Comparison of ENCODE assay signal across 7 mouse cellular contexts in genomic region chr11:106976194-106976593, GRCm38 (mm10). TPM values are rescaled to one million over a fixed set of nuclear protein-coding genes. Genes with fewer than 3 reads are reported as not detected.
A peak's percentile ranks its signal among the peaks of the same experiment; 100 is the strongest.
DNase-seq lines count a peak whose midpoint lies in the region; ATAC-seq and TF ChIP-seq lines count a peak whose summit lies in the region.

No protein-coding gene starts in this region.

- WGBS in lung, embryonic 14.5 days: 54% methylated on average over 8 of the region's 8 CpGs

- no peak for TF ChIP-seq POLR2A in bone marrow macrophage, adult 2 months (IDR thresholded peaks at IDR 0.05; ENCODE audit: borderline replicate concordance, low read depth, low read length)

- no peak overlapping the region for H3K27ac ChIP-seq in bone marrow macrophage, adult 2 months (ENCODE audit: insufficient read depth, low read depth, low read length)
- peak overlapping the region; percentile 75 for H3K27ac ChIP-seq in lung, embryonic 14.5 days (ENCODE audit: low read depth)

- H3K9ac ChIP-seq in lung, embryonic 14.5 days: no peak overlapping the region; the same call in 1 of the 2 replicates

- no peaks in the 10 kb centered on the region for H3K9me3 ChIP-seq in lung, embryonic 14.5 days (ENCODE audit: low read depth, low read length)

- ATAC-seq in lung, embryonic 14.5 days (ENCODE audit: insufficient read depth): peak; percentile 86

- peak; percentile 74 for DNase-seq in adrenal gland, adult 2 months
- peak; percentile 89 for DNase-seq in heart, postnatal 4 days
- DNase-seq in lung, embryonic 14.5 days: peak; percentile 90
- no peak for DNase-seq in thymus, postnatal 14 days
- no peak for DNase-seq in embryo, embryonic 10.5 days (ENCODE audit: low spot score)
- no peak for DNase-seq in cerebellum, adult 9-11 months

- H3K27me3 ChIP-seq in lung, embryonic 14.5 days (ENCODE audit: insufficient read depth, low read length): no peaks in the 10 kb centered on the region

- 0 out of 2 replicates have a peak, but pooled peaks have one; percentile 6 for TF ChIP-seq CTCF in bone marrow macrophage, adult 2 months (IDR thresholded peaks at IDR 0.05; ENCODE audit: low read depth, low read length)
- TF ChIP-seq CTCF in lung, embryonic 14.5 days (IDR thresholded peaks at IDR 0.05; ENCODE audit: low read depth): 0 out of 2 replicates have a peak, but pooled peaks have one; percentile 9

- no peaks in the 10 kb centered on the region for H3K36me3 ChIP-seq in lung, embryonic 14.5 days (ENCODE audit: insufficient read depth)

- H3K4me2 ChIP-seq in lung, embryonic 14.5 days: 0 out of 2 replicates have a peak overlapping the region, but pooled peaks have one; percentile 31

- no peak overlapping the region for H3K4me3 ChIP-seq in bone marrow macrophage, adult 2 months (ENCODE audit: insufficient read depth, low read length)
- H3K4me3 ChIP-seq in lung, embryonic 14.5 days (ENCODE audit: low read depth, low read length): no peak overlapping the region

- peaks cover 25% of the 10 kb centered on the region for H3K4me1 ChIP-seq in bone marrow macrophage, adult 2 months (ENCODE audit: control insufficient read depth, insufficient read depth, low read length)
- H3K4me1 ChIP-seq in lung, embryonic 14.5 days (ENCODE audit: insufficient read depth): peaks cover 9% of the 10 kb centered on the region; the same call in 1 of the 2 replicates

RNA-seq across cellular contexts. Expression of gene Kpna2, which starts 23.1 kb away (rescaled TPM):
- 10 to 100 TPM; 33.6 to 34.8 TPM for total RNA-seq in adrenal gland, adult 2 months (2021)
- 6.5 and 7.0 TPM in 2 replicates for polyA plus RNA-seq in adrenal gland, adult 2 months (2012; rRNA removed)
- polyA plus RNA-seq in bone marrow macrophage, adult 2 months (2012; ENCODE audit: insufficient read depth, insufficient read length, missing spikeins): 72.2 and 79.5 TPM in 2 replicates
- total RNA-seq in heart, postnatal 4 days (2021): 100 to 1,000 TPM; 179 to 190 TPM
- 563 and 575 TPM in 2 replicates for polyA plus RNA-seq in lung, embryonic 14.5 days (2014; fragmentation: Nextera tagmentation; extraction: Ambion mirVana)

RNA-seq across cellular contexts. Expression of gene 1810010H24Rik, which starts 49.3 kb away (rescaled TPM):
- 1 to 10 TPM; 2.7 to 3.1 TPM for total RNA-seq in adrenal gland, adult 2 months (2021)
- polyA plus RNA-seq in adrenal gland, adult 2 months (2012; rRNA removed): 2.0 and 4.8 TPM in 2 replicates
- polyA plus RNA-seq in bone marrow macrophage, adult 2 months (2012; ENCODE audit: insufficient read depth, insufficient read length, missing spikeins): not detected in 2 replicates
- total RNA-seq in heart, postnatal 4 days (2021): 1 to 10 TPM; 3.7 to 4.0 TPM
- polyA plus RNA-seq in lung, embryonic 14.5 days (2014; fragmentation: Nextera tagmentation; extraction: Ambion mirVana): 5.1 and 7.3 TPM in 2 replicates

RNA-seq across cellular contexts. Expression of gene Smurf2, which starts 55.7 kb away (rescaled TPM):
- total RNA-seq in adrenal gland, adult 2 months (2021): 10 to 100 TPM; 34.6 to 38.2 TPM
- polyA plus RNA-seq in adrenal gland, adult 2 months (2012; rRNA removed): 3.6 and 4.7 TPM in 2 replicates
- 18.6 and 21.3 TPM in 2 replicates for polyA plus RNA-seq in bone marrow macrophage, adult 2 months (2012; ENCODE audit: insufficient read depth, insufficient read length, missing spikeins)
- total RNA-seq in heart, postnatal 4 days (2021): 10 to 100 TPM; 45.9 to 46.7 TPM
- polyA plus RNA-seq in lung, embryonic 14.5 days (2014; fragmentation: Nextera tagmentation; extraction: Ambion mirVana): 21.5 and 23.3 TPM in 2 replicates

Comparison
In these comparisons a context has a peak if more than half of its experiments do, and no peak if none do; other contexts are left out.
1. DNase-seq: peak in adrenal gland, adult 2 months (single experiment), heart, postnatal 4 days (single experiment) and lung, embryonic 14.5 days (single experiment); none in thymus, postnatal 14 days (single experiment), embryo, embryonic 10.5 days (single experiment) and cerebellum, adult 9-11 months (single experiment).